Mouse (Mus musculus) bone marrow, adult 2 months (tissue): ENCODE results near the gene Rab5b.

ENCODE experiments used
- CTCF ChIP-seq: fragments of 200-500 bp; IDR thresholded peaks from 2 replicates; pipeline ENCODE4 v1.5.1; 2011; ENCODE audit warnings: low read length, control low read depth; ENCODE audit not compliant: control insufficient read depth, insufficient read depth
- POLR2A ChIP-seq: fragments of 200-500 bp; IDR thresholded peaks from 2 replicates; pipeline ENCODE4 v1.6.1; 2011; ENCODE audit warnings: low read depth, mild to moderate bottlenecking, control low read depth, low read length, borderline replicate concordance; ENCODE audit not compliant: control insufficient read depth

DNA sequence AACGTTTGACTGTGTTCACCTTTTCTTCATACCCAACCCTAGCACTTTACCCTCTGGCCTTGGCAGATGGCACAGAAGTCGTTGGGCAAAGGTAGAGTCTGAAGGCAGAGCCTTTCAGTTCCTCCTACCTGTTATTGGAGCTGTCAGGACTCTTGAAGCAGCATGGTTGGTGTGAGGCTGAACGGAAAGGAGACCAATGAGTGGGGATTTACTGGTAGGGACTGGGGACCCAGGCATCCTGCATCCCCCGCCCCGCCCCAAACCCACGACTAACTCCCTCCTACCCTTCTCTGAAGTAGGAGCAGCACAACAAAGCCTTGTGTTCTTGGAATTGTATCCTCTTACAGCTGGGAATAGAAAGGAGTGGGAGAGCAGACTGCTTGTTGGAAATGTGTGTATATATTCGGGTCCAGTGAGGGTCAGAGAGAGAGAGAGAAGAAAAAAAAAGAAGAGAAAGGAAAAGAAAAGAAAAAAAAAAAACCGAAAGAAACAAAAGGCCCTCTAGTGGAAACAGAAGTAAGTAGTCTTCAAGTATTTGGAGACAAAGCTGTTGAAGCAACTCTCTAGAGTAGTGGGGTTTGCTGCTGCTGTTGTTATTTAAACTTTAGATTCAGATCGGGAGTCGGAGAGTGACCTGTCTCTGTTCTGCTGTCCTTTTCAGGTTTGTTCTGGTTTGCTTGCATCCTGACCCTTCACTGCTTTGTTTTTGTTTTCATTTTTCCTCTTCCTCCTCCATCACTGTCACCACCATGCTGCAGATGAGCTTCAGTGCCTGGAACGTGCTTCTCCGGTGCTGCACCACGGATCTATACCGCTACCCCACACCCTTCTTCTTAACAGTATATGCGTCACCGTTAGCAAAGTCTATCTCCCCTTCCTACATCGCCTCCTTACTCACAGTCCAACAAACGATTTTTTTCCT is 48.9 kb upstream of the Rab5b start, which contains the start of gene Dgka:
- TF ChIP-seq POLR2A (no peak), CTCF (no peak)
